Comparison of ENCODE assay signal across 23 mouse cellular contexts in the genomic region with DNA sequence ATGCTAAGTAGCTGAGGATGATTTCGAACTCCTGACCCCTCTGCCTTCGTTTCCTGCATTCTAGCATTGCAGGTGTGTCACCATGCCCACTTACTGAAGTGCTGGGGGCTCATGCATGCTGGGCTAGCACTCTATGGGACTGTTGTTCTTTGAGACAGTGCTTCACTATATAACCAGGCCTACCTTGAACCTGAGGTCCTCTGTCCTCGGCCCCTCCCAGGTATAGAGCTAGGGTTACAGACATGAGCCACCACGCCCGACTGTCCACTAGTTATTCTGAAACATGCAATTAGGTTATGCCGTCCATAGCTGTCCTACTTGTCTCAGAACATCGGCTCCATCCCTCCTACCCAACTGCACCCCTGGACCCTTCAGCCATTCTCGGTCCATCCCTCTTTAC. TPM values are rescaled to one million over a fixed set of nuclear protein-coding genes. Genes with fewer than 3 reads are reported as not detected.
DNase-seq lines count a peak whose midpoint lies in the region; ATAC-seq and TF ChIP-seq lines count a peak whose summit lies in the region.
"Had no signal": no experiment of that assay in that cellular context is flagged by ENCODE, and none has a peak within 500 bp of the region (broad histone marks: within the 10 kb centered on the region; RNA-seq: fewer than 3 reads in every experiment).

No protein-coding gene starts in this region.

- intact Hi-C loops in gastrocnemius, adult 2 months (cut with DNase I): no loop called here
- intact Hi-C loops in gastrocnemius, postnatal 14 days (cut with DNase I; ENCODE audit: low total_unique reads): no loop called here

- ATAC-seq in intestine, postnatal 0 days: no peak
- no peak for ATAC-seq in intestine, embryonic 16.5 days
- ATAC-seq: forebrain, embryonic 15.5 days; hindbrain, embryonic 16.5 days; midbrain, embryonic 15.5 days had no signal

- H3K27ac ChIP-seq in gastrocnemius, adult 2 months: peak overlapping the region; percentile 100
- H3K27ac ChIP-seq in intestine, postnatal 0 days (ENCODE audit: low read depth, low read length): peak overlapping the region; percentile 31; the same call in 1 of the 2 replicates
- no peak overlapping the region for H3K27ac ChIP-seq in intestine, embryonic 16.5 days (ENCODE audit: low read length)
- H3K27ac ChIP-seq: forebrain, embryonic 10.5 days; forebrain, embryonic 15.5 days; liver, embryonic 13.5 days; macrophage; midbrain, embryonic 10.5 days; midbrain, embryonic 15.5 days had no signal

- no peak for DNase-seq in gastrocnemius, adult 2 months
- DNase-seq in gastrocnemius, postnatal 14 days: no peak
- peak; percentile 48 for DNase-seq in thymus, postnatal 14 days
- DNase-seq in thymus, postnatal 10 days (ENCODE audit: low spot score in 2 of 2): no peak
- DNase-seq in adrenal gland, adult 18-20 months (ENCODE audit: low spot score in 2 of 2): no peak
- DNase-seq: adrenal gland, postnatal 10 days; cerebellum, adult 11 months; cerebellum, postnatal 10 days; liver, embryonic 13.5 days; lung, adult 2 months; right cerebral cortex, postnatal 25 days; spleen, adult 18-20 months had no signal

- H3K4me2 ChIP-seq in intestine, postnatal 0 days (replicated peaks; ENCODE audit: low read depth): no peak overlapping the region
- H3K4me2 ChIP-seq in intestine, embryonic 16.5 days (ENCODE audit: low read depth, low read length): no peak overlapping the region
- H3K4me2 ChIP-seq: embryonic facial prominence, embryonic 13.5 days; forebrain, embryonic 15.5 days; intestine, embryonic 15.5 days; liver, embryonic 13.5 days; midbrain, embryonic 15.5 days had no signal

- H3K4me3 ChIP-seq in gastrocnemius, adult 2 months: no peak overlapping the region
- no peak overlapping the region for H3K4me3 ChIP-seq in intestine, postnatal 0 days (ENCODE audit: low read depth, low read length)
- H3K4me3 ChIP-seq in intestine, embryonic 16.5 days (ENCODE audit: low read length): no peak overlapping the region
- H3K4me3 ChIP-seq: embryonic facial prominence, embryonic 13.5 days; forebrain, embryonic 10.5 days; forebrain, embryonic 15.5 days; intestine, embryonic 15.5 days; liver, embryonic 13.5 days; midbrain, embryonic 10.5 days; midbrain, embryonic 15.5 days had no signal

- H3K4me1 ChIP-seq in intestine, postnatal 0 days (replicated peaks; ENCODE audit: control insufficient read depth, insufficient read depth, low read length): peaks cover 14% of the 10 kb centered on the region
- peaks cover 40% of the 10 kb centered on the region for H3K4me1 ChIP-seq in intestine, embryonic 16.5 days (ENCODE audit: control insufficient read depth, insufficient read depth, low read length)

- H3K36me3 ChIP-seq in intestine, postnatal 0 days (ENCODE audit: control insufficient read depth, insufficient read depth): no peaks in the 10 kb centered on the region
- H3K36me3 ChIP-seq in intestine, embryonic 16.5 days (ENCODE audit: control insufficient read depth, insufficient read depth, low read length): no peaks in the 10 kb centered on the region
- H3K36me3 ChIP-seq: embryonic facial prominence, embryonic 13.5 days; forebrain, embryonic 10.5 days; forebrain, embryonic 15.5 days; G1E; intestine, embryonic 15.5 days; liver, embryonic 13.5 days; midbrain, embryonic 10.5 days; midbrain, embryonic 15.5 days had no signal

- no peak for TF ChIP-seq CTCF in gastrocnemius, adult 2 months (IDR thresholded peaks at IDR 0.05)
- TF ChIP-seq CTCF in intestine, postnatal 0 days (IDR thresholded peaks at IDR 0.05; ENCODE audit: low read depth): no peak

- no peak overlapping the region for H3K9ac ChIP-seq in intestine, postnatal 0 days (ENCODE audit: low read depth, low read length)
- no peak overlapping the region for H3K9ac ChIP-seq in intestine, embryonic 16.5 days (ENCODE audit: low read depth, low read length)
- H3K9ac ChIP-seq: embryonic facial prominence, embryonic 13.5 days; forebrain, embryonic 15.5 days; intestine, embryonic 15.5 days; liver, embryonic 13.5 days; midbrain, embryonic 15.5 days had no signal

- WGBS in intestine, postnatal 0 days: 76% methylated on average over 8 of the region's 8 CpGs
- WGBS in intestine, embryonic 16.5 days: 87% methylated on average over 8 of the region's 8 CpGs

- H3K27me3 ChIP-seq in intestine, postnatal 0 days (replicated peaks; ENCODE audit: control insufficient read depth, insufficient read depth, low read length): no peaks in the 10 kb centered on the region
- no peaks in the 10 kb centered on the region for H3K27me3 ChIP-seq in intestine, embryonic 16.5 days (replicated peaks; ENCODE audit: control insufficient read depth, insufficient read depth, low read length)
- H3K27me3 ChIP-seq: embryonic facial prominence, embryonic 13.5 days; forebrain, embryonic 15.5 days; intestine, embryonic 15.5 days; midbrain, embryonic 15.5 days had no signal

- H3K9me3 ChIP-seq in intestine, postnatal 0 days (ENCODE audit: control insufficient read depth): no peaks in the 10 kb centered on the region
- no peaks in the 10 kb centered on the region for H3K9me3 ChIP-seq in intestine, embryonic 16.5 days (ENCODE audit: control insufficient read depth, low read length)
- H3K9me3 ChIP-seq: embryonic facial prominence, embryonic 13.5 days; forebrain, embryonic 10.5 days; forebrain, embryonic 15.5 days; G1E; intestine, embryonic 15.5 days; liver, embryonic 13.5 days; midbrain, embryonic 15.5 days had no signal

RNA-seq across cellular contexts. Expression of a gene that starts 20.2 kb away (rescaled TPM):
- 100 to 1,000 TPM in 1 of 2 experiments, 10 to 100 TPM in 1; 15.4 to 183 TPM for total RNA-seq in gastrocnemius, adult 2 months (2021)
- 10 to 100 TPM; 15.4 to 70.6 TPM for total RNA-seq in gastrocnemius, postnatal 14 days (2021)
- 11.5 and 17.8 TPM in 2 replicates for polyA plus RNA-seq in intestine, postnatal 0 days (2015; fragmentation: Nextera tagmentation; extraction: Ambion mirVana)
- 28.6 and 33.1 TPM in 2 replicates for polyA plus RNA-seq in intestine, embryonic 16.5 days (2015; fragmentation: Nextera tagmentation; extraction: Ambion mirVana)
- 10 to 100 TPM; 29.5 to 69.3 TPM for total RNA-seq in adrenal gland, adult 18-20 months (2021)

RNA-seq across cellular contexts. Expression of a gene that starts 30.8 kb away (rescaled TPM):
- total RNA-seq in gastrocnemius, adult 2 months (2021): 10 to 100 TPM; 13.6 to 14.6 TPM
- total RNA-seq in gastrocnemius, postnatal 14 days (2021): 10 to 100 TPM; 11.2 to 13.2 TPM
- 28.7 TPM in 2 replicates for polyA plus RNA-seq in intestine, postnatal 0 days (2015; fragmentation: Nextera tagmentation; extraction: Ambion mirVana)
- polyA plus RNA-seq in intestine, embryonic 16.5 days (2015; fragmentation: Nextera tagmentation; extraction: Ambion mirVana): 47.2 and 47.3 TPM in 2 replicates
- total RNA-seq in adrenal gland, adult 18-20 months (2021): 10 to 100 TPM; 26.1 to 33.7 TPM

RNA-seq across cellular contexts. Expression of a gene that starts 31.1 kb away (rescaled TPM):
- 10 to 100 TPM; 49.5 to 50.7 TPM for total RNA-seq in gastrocnemius, adult 2 months (2021)
- total RNA-seq in gastrocnemius, postnatal 14 days (2021): 10 to 100 TPM; 35.6 to 47.3 TPM
- 98.4 and 100 TPM in 2 replicates for polyA plus RNA-seq in intestine, postnatal 0 days (2015; fragmentation: Nextera tagmentation; extraction: Ambion mirVana)
- 94.0 and 97.8 TPM in 2 replicates for polyA plus RNA-seq in intestine, embryonic 16.5 days (2015; fragmentation: Nextera tagmentation; extraction: Ambion mirVana)
- total RNA-seq in adrenal gland, adult 18-20 months (2021): 10 to 100 TPM; 54.7 to 85.8 TPM
